Mouse (Mus musculus) stomach, embryonic 14.5 days (tissue): ENCODE results near the gene Mgst1. TPM values are rescaled to one million over a fixed set of nuclear protein-coding genes. Genes with fewer than 3 reads are reported as not detected.
A peak's percentile ranks its signal among the peaks of the same experiment; 100 is the strongest.

ENCODE experiments used
- ATAC-seq: fragments of 200-750 bp; cut with Nextera tagmentation; 2 replicates; pipeline ENCODE4 v1.8.0; 2017; ENCODE audit warnings: low read depth, moderate TSS enrichment; ENCODE audit not compliant: insufficient number of reproducible peaks, insufficient read depth, low FRiP score
- H3K27ac ChIP-seq: fragments of 300-500 bp; sonication (generic); 2 replicates; pipeline ENCODE4 v1.5.1; 2014; ENCODE audit warnings: mild to moderate bottlenecking, low read length, moderate library complexity, mixed read lengths
- H3K27me3 ChIP-seq: fragments of 300-500 bp; sonication (generic); 2 replicates; pipeline ENCODE4 v1.6.1; 2014; ENCODE audit warnings: low read length, control low read depth, mixed read lengths; ENCODE audit not compliant: control insufficient read depth, insufficient read depth
- H3K36me3 ChIP-seq: fragments of 300-500 bp; sonication (generic); 2 replicates; pipeline ENCODE4 v1.6.1; 2014; ENCODE audit warnings: mild to moderate bottlenecking, control low read depth, low read length, moderate library complexity, mixed read lengths; ENCODE audit not compliant: control insufficient read depth, insufficient read depth
- H3K4me1 ChIP-seq: fragments of 300-500 bp; sonication (generic); 2 replicates; pipeline ENCODE4 v1.6.1; 2014; ENCODE audit warnings: low read length, control low read depth, mixed read lengths; ENCODE audit not compliant: control insufficient read depth, insufficient read depth
- H3K4me2 ChIP-seq: fragments of 300-500 bp; sonication (generic); replicated peaks from 2 replicates; pipeline ENCODE4 v1.6.1; 2014; ENCODE audit warnings: low read depth, low read length, control low read depth
- H3K4me3 ChIP-seq: fragments of 300-500 bp; sonication (generic); 2 replicates; pipeline ENCODE4 v1.5.1; 2014; ENCODE audit warnings: low read depth, low read length, control low read depth
- H3K9ac ChIP-seq: fragments of 300-500 bp; sonication (generic); replicated peaks from 2 replicates; pipeline ENCODE4 v1.6.1; 2014; ENCODE audit warnings: low read depth, mild to moderate bottlenecking, control low read depth, low read length, moderate library complexity, mixed read lengths
- H3K9me3 ChIP-seq: fragments of 300-500 bp; sonication (generic); 2 replicates; pipeline ENCODE4 v1.6.1; 2016; ENCODE audit warnings: low read depth, low read length, control low read depth; ENCODE audit not compliant: control insufficient read depth
- WGBS: fragments of 180-500 bp; shearing (Covaris S2); extraction: QIAGEN DNeasy Blood & Tissue Kit; methylation state at CpG from one replicate; pipeline ENCODE4 v1.1.7; 2014; 5-methylcytosine and 5-hydroxymethylcytosine counted together
- polyA plus RNA-seq: library from polyadenylated mRNA; unstranded; fragments of >200 nt; fragmentation: Nextera tagmentation; extraction: Ambion mirVana; gene quantifications from 2 replicates; pipeline ENCODE4 v1.2.1, GENCODE M21; 2014

The Mgst1 gene
- polyA plus RNA-seq, 1 experiment from 2014 or later, result 180 TPM

- peak; percentile 74 for ATAC-seq
- 42% methylated on average over 15 of the region's 15 CpGs for WGBS
- Histone ChIP-seq H3K4me1 (0 out of 2 replicates have a peak, but pooled peaks cover 3% of the 10 kb centered on the region), H3K9ac (no peak overlapping the region), H3K27ac (no peak overlapping the region), H3K27me3 (no peaks in the 10 kb centered on the region), H3K4me3 (no peak overlapping the region), H3K9me3 (no peaks in the 10 kb centered on the region), H3K4me2 (no peak overlapping the region), H3K36me3 (no peaks in the 10 kb centered on the region)
Observed at GRCm38 (mm10) chr6:138171480-138172224, 31.5 kb downstream of the Mgst1 start.

Other genes with a start within 250 kb of the Mgst1 start
- gene Slc15a5, start 60.4 kb upstream of the Mgst1 start, polyA plus RNA-seq, result not detected in 2 replicates